Mouse (Mus musculus): ENCODE results near the gene Mthfsd. TPM values are rescaled to one million over a fixed set of nuclear protein-coding genes. Genes with fewer than 3 reads are reported as not detected.

The Mthfsd gene
- polyA plus RNA-seq, 1 experiment from 2014 or later, result 36.1 TPM

- Histone ChIP-seq H3K4me2 (replicated peaks; ENCODE audit: low read depth, low read length) (peak overlapping the region; percentile 79), H3K4me1 (ENCODE audit: insufficient read depth, low read depth, low read length) (no peaks in the 10 kb centered on the region; the same call in 1 of the 2 replicates), H3K27me3 (replicated peaks; ENCODE audit: insufficient read depth, low read length) (peaks cover 30% of the 10 kb centered on the region), H3K27ac (ENCODE audit: low read length) (peak overlapping the region; percentile 95), H3K36me3 (ENCODE audit: insufficient read depth, low read length) (no peaks in the 10 kb centered on the region), H3K9ac (replicated peaks; ENCODE audit: low read depth) (peak overlapping the region; percentile 67), H3K9me3 (ENCODE audit: low read length) (no peaks in the 10 kb centered on the region), H3K4me3 (ENCODE audit: low read depth, low read length) (peak overlapping the region; percentile 74)
- DNase-seq (ENCODE audit: low spot score) (no peak), ATAC-seq (no peak)
- 15% methylated on average over 19 of the region's 19 CpGs for WGBS
- TF ChIP-seq CTCF (IDR thresholded peaks at IDR 0.05), result peak; percentile 8; the same call in 1 of the 2 replicates
- no peak for TF ChIP-seq EP300 (IDR thresholded peaks at IDR 0.05)
Measured at GRCm38 (mm10) chr8:121086004-121086900, 21.9 kb downstream of the Mthfsd start.

GRCm38 (mm10) chr8:121085561-121085960 lies 22.6 kb downstream of the Mthfsd start:
- no peak for DNase-seq (ENCODE audit: low spot score)
- peak overlapping the region; percentile 67 for H3K9ac ChIP-seq (replicated peaks; ENCODE audit: low read depth)

GRCm38 (mm10) chr8:121085011-121085410 lies 23.2 kb downstream of the Mthfsd start:
- Histone ChIP-seq H3K4me3 (ENCODE audit: low read depth, low read length) (peak overlapping the region; percentile 74), H3K36me3 (ENCODE audit: insufficient read depth, low read length) (no peaks in the 10 kb centered on the region), H3K9me3 (ENCODE audit: low read length) (no peaks in the 10 kb centered on the region), H3K27ac (ENCODE audit: low read length) (peak overlapping the region; percentile 95), H3K9ac (replicated peaks; ENCODE audit: low read depth) (peak overlapping the region; percentile 67), H3K4me2 (replicated peaks; ENCODE audit: low read depth, low read length) (peak overlapping the region; percentile 79), H3K4me1 (ENCODE audit: insufficient read depth, low read depth, low read length) (no peaks in the 10 kb centered on the region), H3K27me3 (replicated peaks; ENCODE audit: insufficient read depth, low read length) (peaks cover 36% of the 10 kb centered on the region)
- no peak for ATAC-seq
- no peak for TF ChIP-seq CTCF (IDR thresholded peaks at IDR 0.05)
- no peak for TF ChIP-seq EP300 (IDR thresholded peaks at IDR 0.05)
- 4% methylated on average over 30 of the region's 30 CpGs for WGBS
- no peak for DNase-seq (ENCODE audit: low spot score)

More at GRCm38 (mm10) chr8:121085561-121085960, 22.6 kb downstream of the Mthfsd start:
- H3K27ac ChIP-seq (ENCODE audit: low read length), result peak overlapping the region; percentile 95
- H3K36me3 ChIP-seq (ENCODE audit: insufficient read depth, low read length), result no peaks in the 10 kb centered on the region
- H3K4me1 ChIP-seq (ENCODE audit: insufficient read depth, low read depth, low read length), result no peaks in the 10 kb centered on the region; the same call in 1 of the 2 replicates
- H3K4me3 ChIP-seq (ENCODE audit: low read depth, low read length), result peak overlapping the region; percentile 74
- H3K27me3 ChIP-seq (replicated peaks; ENCODE audit: insufficient read depth, low read length), result peaks cover 36% of the 10 kb centered on the region
- no peak for ATAC-seq
- TF ChIP-seq CTCF (IDR thresholded peaks at IDR 0.05) (no peak), EP300 (IDR thresholded peaks at IDR 0.05) (no peak)
- peak overlapping the region; percentile 79 for H3K4me2 ChIP-seq (replicated peaks; ENCODE audit: low read depth, low read length)
- no peaks in the 10 kb centered on the region for H3K9me3 ChIP-seq (ENCODE audit: low read length)
- 24% methylated on average over 3 of the region's 3 CpGs for WGBS

GRCm38 (mm10) chr8:121084210-121084951 lies 23.8 kb downstream of the Mthfsd start, which contains the start of gene Foxf1:
Gene Foxf1, plus strand, starts transcription at chr8:121084386.
- no peaks in the 10 kb centered on the region for H3K9me3 ChIP-seq (ENCODE audit: low read length)
- peak within 1 kb of the TSS; percentile 74 for H3K4me3 ChIP-seq (ENCODE audit: low read depth, low read length)
- peaks cover 36% of the 10 kb centered on the region for H3K27me3 ChIP-seq (replicated peaks; ENCODE audit: insufficient read depth, low read length)
- under 1% methylated on average over 51 of the region's 83 CpGs for WGBS
- H3K4me2 ChIP-seq (replicated peaks; ENCODE audit: low read depth, low read length), result peak within 1 kb of the TSS; percentile 79
- DNase-seq (ENCODE audit: low spot score) (peak; percentile 88), ATAC-seq (peak; percentile 81)
- peak within 1 kb of the TSS; percentile 95 for H3K27ac ChIP-seq (ENCODE audit: low read length)
- no peaks in the 10 kb centered on the region for H3K36me3 ChIP-seq (ENCODE audit: insufficient read depth, low read length)
- no peaks in the 10 kb centered on the region for H3K4me1 ChIP-seq (ENCODE audit: insufficient read depth, low read depth, low read length)
- peak within 1 kb of the TSS; percentile 80 for H3K9ac ChIP-seq (replicated peaks; ENCODE audit: low read depth)
- TF ChIP-seq EP300 (IDR thresholded peaks at IDR 0.05) (no peak), CTCF (IDR thresholded peaks at IDR 0.05) (no peak)

- 4% methylated on average over 16 of the region's 27 CpGs for WGBS
- Histone ChIP-seq H3K4me1 (ENCODE audit: insufficient read depth, low read depth, low read length) (no peaks in the 10 kb centered on the region), H3K36me3 (ENCODE audit: insufficient read depth, low read length) (no peaks in the 10 kb centered on the region), H3K27me3 (replicated peaks; ENCODE audit: insufficient read depth, low read length) (peaks cover 36% of the 10 kb centered on the region), H3K9ac (replicated peaks; ENCODE audit: low read depth) (peak overlapping the region; percentile 80), H3K27ac (ENCODE audit: low read length) (peak overlapping the region; percentile 95), H3K4me2 (replicated peaks; ENCODE audit: low read depth, low read length) (peak overlapping the region; percentile 79), H3K4me3 (ENCODE audit: low read depth, low read length) (peak overlapping the region; percentile 74), H3K9me3 (ENCODE audit: low read length) (no peaks in the 10 kb centered on the region)
- DNase-seq (ENCODE audit: low spot score), result no peak
- no peak for TF ChIP-seq EP300 (IDR thresholded peaks at IDR 0.05)
- no peak for TF ChIP-seq CTCF (IDR thresholded peaks at IDR 0.05)
- no peak for ATAC-seq
Measured at GRCm38 (mm10) chr8:121083936-121084209, 24.3 kb downstream of the Mthfsd start.
